Mouse (Mus musculus) intestine, postnatal 0 days (tissue): ENCODE results near the gene Uqcrfs1. TPM values are rescaled to one million over a fixed set of nuclear protein-coding genes. Genes with fewer than 3 reads are reported as not detected.

ENCODE experiments used
- ATAC-seq: fragments of 200-750 bp; cut with Nextera tagmentation; 2 replicates; pipeline ENCODE4 v1.8.0; 2017; ENCODE audit warnings: mild to moderate bottlenecking, moderate TSS enrichment, moderate library complexity
- H3K27ac ChIP-seq: fragments of 300-500 bp; sonication (generic); 2 replicates; pipeline ENCODE4 v1.5.1; 2014; ENCODE audit warnings: mild to moderate bottlenecking, low read depth, low read length, moderate library complexity
- H3K27me3 ChIP-seq: fragments of 300-500 bp; sonication (generic); replicated peaks from 2 replicates; pipeline ENCODE4 v1.6.1; 2014; ENCODE audit warnings: low read length, mixed read lengths; ENCODE audit not compliant: control insufficient read depth, insufficient read depth
- H3K36me3 ChIP-seq: fragments of 300-500 bp; sonication (generic); 2 replicates; pipeline ENCODE4 v1.6.1; 2014; ENCODE audit warnings: mild to moderate bottlenecking, moderate library complexity; ENCODE audit not compliant: control insufficient read depth, insufficient read depth
- H3K4me1 ChIP-seq: fragments of 300-500 bp; sonication (generic); replicated peaks from 2 replicates; pipeline ENCODE4 v1.6.1; 2014; ENCODE audit warnings: antibody characterized with exemption, low read length, mixed read lengths; ENCODE audit not compliant: control insufficient read depth, insufficient read depth
- H3K4me2 ChIP-seq: fragments of 300-500 bp; sonication (generic); replicated peaks from 2 replicates; pipeline ENCODE4 v1.6.1; 2014; ENCODE audit warnings: low read depth, mild to moderate bottlenecking, moderate library complexity
- H3K4me3 ChIP-seq: fragments of 300-500 bp; sonication (generic); 2 replicates; pipeline ENCODE4 v1.5.1; 2014; ENCODE audit warnings: low read depth, low read length
- H3K9ac ChIP-seq: fragments of 300-500 bp; sonication (generic); 2 replicates; pipeline ENCODE4 v1.6.1; 2014; ENCODE audit warnings: mild to moderate bottlenecking, low read depth, low read length
- H3K9me3 ChIP-seq: fragments of 300-500 bp; sonication (generic); 2 replicates; pipeline ENCODE4 v1.6.1; 2016; ENCODE audit warnings: mixed run types; ENCODE audit not compliant: control insufficient read depth
- CTCF ChIP-seq: sonication (generic); IDR thresholded peaks from 2 replicates; pipeline ENCODE4 v1.5.1; 2016; ENCODE audit warnings: low read depth, mild to moderate bottlenecking, control low read depth, antibody characterized with exemption, moderate library complexity
- WGBS: fragments of 180-500 bp; shearing (Covaris S2); extraction: QIAGEN DNeasy Blood & Tissue Kit; methylation state at CpG from one replicate; pipeline ENCODE4 v1.1.7; 2014; 5-methylcytosine and 5-hydroxymethylcytosine counted together
- polyA plus RNA-seq: library from polyadenylated mRNA; unstranded; fragments of >200 nt; fragmentation: Nextera tagmentation; extraction: Ambion mirVana; gene quantifications from 2 replicates; pipeline ENCODE4 v1.2.1, GENCODE M21; 2015

Uqcrfs1 gene
- polyA plus RNA-seq, result 519 and 553 TPM in 2 replicates

- Histone ChIP-seq H3K4me3 (peak within 1 kb of the TSS; percentile 98), H3K27me3 (no peaks in the 10 kb centered on the region), H3K27ac (peak within 1 kb of the TSS; percentile 85), H3K36me3 (peaks cover 7% of the 10 kb centered on the region), H3K9me3 (no peaks in the 10 kb centered on the region), H3K9ac (peak within 1 kb of the TSS; percentile 98), H3K4me1 (no peaks in the 10 kb centered on the region), H3K4me2 (peak within 1 kb of the TSS; percentile 75)
- TF ChIP-seq CTCF, result peak; percentile 21; the same call in 1 of the 2 replicates
- WGBS, result under 1% methylated on average over 82 of the region's 82 CpGs
- peak; percentile 97 for ATAC-seq
Observed at GRCm38 (mm10) chr13:30544856-30545604, at the start of gene Uqcrfs1. Gene Uqcrfs1 (minus strand): TSS chr13:30545362.

GRCm38 (mm10) chr13:30585786-30586185 is 40.6 kb upstream of the Uqcrfs1 start:
- H3K4me3 ChIP-seq, result no peak overlapping the region
- WGBS, result 81% methylated on average over 3 of the region's 3 CpGs

GRCm38 (mm10) chr13:30582541-30582940 is 37.4 kb upstream of the Uqcrfs1 start:
- TF ChIP-seq CTCF, result peak; percentile 30
- no peak for ATAC-seq
- 76% methylated on average over 2 of the region's 2 CpGs for WGBS
- no peak overlapping the region for H3K4me3 ChIP-seq
- H3K27me3 ChIP-seq, result no peaks in the 10 kb centered on the region
- H3K27ac ChIP-seq, result no peak overlapping the region
- no peak overlapping the region for H3K9ac ChIP-seq
- H3K36me3 ChIP-seq, result no peaks in the 10 kb centered on the region
- H3K4me1 ChIP-seq, result no peaks in the 10 kb centered on the region
- H3K9me3 ChIP-seq, result no peaks in the 10 kb centered on the region
- no peak overlapping the region for H3K4me2 ChIP-seq

More at GRCm38 (mm10) chr13:30585786-30586185, 40.6 kb upstream of the Uqcrfs1 start:
- no peaks in the 10 kb centered on the region for H3K27me3 ChIP-seq
- no peak for TF ChIP-seq CTCF
- no peaks in the 10 kb centered on the region for H3K36me3 ChIP-seq
- no peak overlapping the region for H3K27ac ChIP-seq
- H3K4me1 ChIP-seq, result no peaks in the 10 kb centered on the region
- ATAC-seq, result no peak
- no peaks in the 10 kb centered on the region for H3K9me3 ChIP-seq
- H3K4me2 ChIP-seq, result no peak overlapping the region
- H3K9ac ChIP-seq, result no peak overlapping the region

- no peak for TF ChIP-seq CTCF
- 74% methylated on average over 2 of the region's 2 CpGs for WGBS
- no peak overlapping the region for H3K27ac ChIP-seq
- no peak overlapping the region for H3K4me3 ChIP-seq
- no peaks in the 10 kb centered on the region for H3K36me3 ChIP-seq
- H3K27me3 ChIP-seq, result no peaks in the 10 kb centered on the region
- no peak overlapping the region for H3K4me2 ChIP-seq
- no peak for ATAC-seq
- H3K9me3 ChIP-seq, result no peaks in the 10 kb centered on the region
- no peak overlapping the region for H3K9ac ChIP-seq
- no peaks in the 10 kb centered on the region for H3K4me1 ChIP-seq
Observed at GRCm38 (mm10) chr13:30578806-30579205, 33.6 kb upstream of the Uqcrfs1 start.

- ATAC-seq, result no peak
- no peaks in the 10 kb centered on the region for H3K9me3 ChIP-seq
- H3K4me2 ChIP-seq, result no peak overlapping the region
- no peak overlapping the region for H3K27ac ChIP-seq
- H3K36me3 ChIP-seq, result no peaks in the 10 kb centered on the region
- H3K4me3 ChIP-seq, result no peak overlapping the region
- no peak for TF ChIP-seq CTCF
- no peak overlapping the region for H3K9ac ChIP-seq
- no peaks in the 10 kb centered on the region for H3K27me3 ChIP-seq
- H3K4me1 ChIP-seq, result no peaks in the 10 kb centered on the region
- 65% methylated on average over 2 of the region's 2 CpGs for WGBS
Observed at GRCm38 (mm10) chr13:30576819-30577218, 31.7 kb upstream of the Uqcrfs1 start.

GRCm38 (mm10) chr13:30572971-30573370 is 27.8 kb upstream of the Uqcrfs1 start:
- Histone ChIP-seq H3K4me1 (no peaks in the 10 kb centered on the region), H3K9ac (no peak overlapping the region), H3K9me3 (no peaks in the 10 kb centered on the region), H3K4me3 (no peak overlapping the region), H3K27me3 (no peaks in the 10 kb centered on the region), H3K4me2 (no peak overlapping the region), H3K27ac (no peak overlapping the region), H3K36me3 (no peaks in the 10 kb centered on the region)
- WGBS, result 75% methylated on average over 4 of the region's 4 CpGs
- TF ChIP-seq CTCF, result no peak
- no peak for ATAC-seq
